Mouse (Mus musculus): ENCODE measurements around the gene Tbc1d9. TPM values are rescaled to one million over a fixed set of nuclear protein-coding genes. Genes with fewer than 3 reads are reported as not detected.

Tbc1d9 gene
- total and polyA plus RNA-seq, 2 experiments, result 0.62 to 1.6 TPM

- Histone ChIP-seq H3K27ac (replicated peaks; ENCODE audit: insufficient read depth, low read depth, low read length) (no peak overlapping the region), H3K27me3 (ENCODE audit: control insufficient read depth, insufficient read depth, low read length) (no peaks in the 10 kb centered on the region)
- WGBS, result 64% methylated on average over 8 of the region's 8 CpGs
Observed at GRCm38 (mm10) chr8:83199715-83200114, 34.6 kb downstream of the Tbc1d9 start.

GRCm38 (mm10) chr8:83200191-83201177 lies 35.3 kb downstream of the Tbc1d9 start:
- 42% methylated on average over 16 of the region's 16 CpGs for WGBS
- H3K79me2 ChIP-seq (ENCODE audit: control insufficient read depth, insufficient read depth, low read length), result no peaks in the 10 kb centered on the region
- no peaks in the 10 kb centered on the region for H3K4me1 ChIP-seq (ENCODE audit: control insufficient read depth, insufficient read depth, low read length)
- no peaks in the 10 kb centered on the region for H3K36me3 ChIP-seq (ENCODE audit: control insufficient read depth, insufficient read depth, low read length)
- H3K9ac ChIP-seq (ENCODE audit: low read depth, low read length), result no peak overlapping the region
- no peaks in the 10 kb centered on the region for H3K27me3 ChIP-seq (ENCODE audit: control insufficient read depth, insufficient read depth, low read length)
- no peak for TF ChIP-seq POLR2A (IDR thresholded peaks at IDR 0.05; ENCODE audit: extremely low read depth, insufficient read depth, low read length)
- TF ChIP-seq CTCF (IDR thresholded peaks at IDR 0.05; ENCODE audit: low read depth, low read length), result no peak
- DNase-seq (ENCODE audit: extremely low read depth, low read depth, low spot score), result peak; percentile 7
- H3K27ac ChIP-seq (replicated peaks; ENCODE audit: insufficient read depth, low read depth, low read length), result no peak overlapping the region
- H3K4me3 ChIP-seq (ENCODE audit: insufficient read depth, low read depth, low read length), result no peak overlapping the region

More at GRCm38 (mm10) chr8:83199715-83200114, 34.6 kb downstream of the Tbc1d9 start:
- H3K9ac ChIP-seq (ENCODE audit: low read depth, low read length), result no peak overlapping the region
- no peaks in the 10 kb centered on the region for H3K36me3 ChIP-seq (ENCODE audit: control insufficient read depth, insufficient read depth, low read length)
- H3K79me2 ChIP-seq (ENCODE audit: control insufficient read depth, insufficient read depth, low read length), result no peaks in the 10 kb centered on the region
- no peak for DNase-seq (ENCODE audit: extremely low read depth, low read depth, low spot score)
- TF ChIP-seq POLR2A (IDR thresholded peaks at IDR 0.05; ENCODE audit: extremely low read depth, insufficient read depth, low read length), result no peak
- no peak for TF ChIP-seq CTCF (IDR thresholded peaks at IDR 0.05; ENCODE audit: low read depth, low read length)
- no peak overlapping the region for H3K4me3 ChIP-seq (ENCODE audit: insufficient read depth, low read depth, low read length)
- no peaks in the 10 kb centered on the region for H3K4me1 ChIP-seq (ENCODE audit: control insufficient read depth, insufficient read depth, low read length)

DNA sequence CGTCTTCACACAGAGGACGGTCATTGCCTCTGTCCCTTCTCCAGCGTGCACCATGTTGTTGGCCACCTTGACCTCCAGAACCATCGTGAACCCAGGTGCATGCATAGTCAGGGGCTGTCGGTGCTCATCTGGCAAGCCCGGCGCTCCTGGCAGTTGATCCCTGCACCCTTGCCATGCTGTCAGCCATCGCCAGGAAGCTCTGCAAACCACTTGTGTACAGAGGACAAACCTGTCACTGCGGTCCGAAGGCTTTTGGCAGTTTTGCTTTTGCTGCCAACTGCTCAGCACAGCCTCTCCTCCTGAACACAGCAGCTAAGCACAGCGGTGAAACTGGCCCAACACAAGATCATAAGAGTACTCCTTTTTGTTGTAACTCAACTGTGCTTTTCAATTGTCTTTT lies 37.8 kb downstream of the Tbc1d9 start:
- TF ChIP-seq POLR2A (IDR thresholded peaks at IDR 0.05; ENCODE audit: extremely low read depth, insufficient read depth, low read length) (no peak), CTCF (IDR thresholded peaks at IDR 0.05; ENCODE audit: low read depth, low read length) (no peak)
- 65% methylated on average over 11 of the region's 11 CpGs for WGBS

DNA sequence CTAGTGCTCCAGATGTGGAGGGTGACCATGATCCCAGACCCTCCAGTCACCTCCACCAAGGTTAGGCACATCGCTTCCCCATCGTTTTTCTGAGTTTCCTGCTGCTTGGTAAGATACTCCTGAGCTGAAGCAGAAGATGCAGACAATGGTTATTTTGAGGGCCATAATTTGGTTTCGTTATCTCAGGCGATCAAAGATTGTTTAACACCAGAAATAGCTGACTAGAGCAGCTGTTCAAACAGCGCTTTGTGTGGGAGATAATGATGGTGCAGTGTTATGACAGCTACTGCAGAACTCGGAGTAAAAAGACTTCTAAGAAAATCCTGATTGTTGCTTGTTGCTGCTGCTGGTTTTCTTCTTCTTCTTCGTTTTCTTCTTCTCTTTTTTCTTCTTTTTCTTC lies 40.8 kb downstream of the Tbc1d9 start:
- TF ChIP-seq CTCF (IDR thresholded peaks at IDR 0.05; ENCODE audit: low read depth, low read length) (no peak), POLR2A (IDR thresholded peaks at IDR 0.05; ENCODE audit: extremely low read depth, insufficient read depth, low read length) (no peak)
- 56% methylated on average over 7 of the region's 7 CpGs for WGBS

More for the DNA sequence above, 37.8 kb downstream of the Tbc1d9 start:
- H3K79me2 ChIP-seq (ENCODE audit: control insufficient read depth, insufficient read depth, low read length), result no peaks in the 10 kb centered on the region
- no peak for DNase-seq (ENCODE audit: extremely low read depth, low read depth, low spot score)
- no peak overlapping the region for H3K9ac ChIP-seq (ENCODE audit: low read depth, low read length)
- no peaks in the 10 kb centered on the region for H3K4me1 ChIP-seq (ENCODE audit: control insufficient read depth, insufficient read depth, low read length)
- no peak overlapping the region for H3K27ac ChIP-seq (replicated peaks; ENCODE audit: insufficient read depth, low read depth, low read length)
- H3K4me3 ChIP-seq (ENCODE audit: insufficient read depth, low read depth, low read length), result no peak overlapping the region
- no peaks in the 10 kb centered on the region for H3K27me3 ChIP-seq (ENCODE audit: control insufficient read depth, insufficient read depth, low read length)
- no peaks in the 10 kb centered on the region for H3K36me3 ChIP-seq (ENCODE audit: control insufficient read depth, insufficient read depth, low read length)

DNA sequence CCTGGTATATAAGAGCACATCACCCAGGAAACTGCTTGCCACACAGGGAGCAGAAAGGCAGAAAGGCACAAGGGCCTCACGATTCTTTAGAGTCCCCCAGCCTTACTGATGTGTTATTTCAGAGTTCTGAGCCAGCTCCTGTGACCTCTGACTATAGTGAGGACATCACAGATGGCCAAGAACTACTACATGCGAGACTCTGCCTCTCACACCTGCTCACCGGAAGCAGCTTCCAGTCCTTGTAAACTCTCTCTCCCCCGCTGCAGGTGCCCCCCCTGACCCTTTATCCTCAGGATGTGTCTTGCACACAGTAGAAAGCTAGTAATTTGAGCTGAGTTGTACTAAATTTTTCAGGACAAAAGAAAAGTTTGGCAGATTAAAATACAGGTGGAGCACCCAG lies 44.4 kb downstream of the Tbc1d9 start:
- no peak for DNase-seq (ENCODE audit: extremely low read depth, low read depth, low spot score)
- Histone ChIP-seq H3K4me1 (ENCODE audit: control insufficient read depth, insufficient read depth, low read length) (no peaks in the 10 kb centered on the region), H3K36me3 (ENCODE audit: control insufficient read depth, insufficient read depth, low read length) (no peaks in the 10 kb centered on the region), H3K27me3 (ENCODE audit: control insufficient read depth, insufficient read depth, low read length) (no peaks in the 10 kb centered on the region), H3K27ac (replicated peaks; ENCODE audit: insufficient read depth, low read depth, low read length) (no peak overlapping the region), H3K4me3 (ENCODE audit: insufficient read depth, low read depth, low read length) (no peak overlapping the region), H3K9ac (ENCODE audit: low read depth, low read length) (no peak overlapping the region), H3K79me2 (ENCODE audit: control insufficient read depth, insufficient read depth, low read length) (no peaks in the 10 kb centered on the region)
- TF ChIP-seq POLR2A (IDR thresholded peaks at IDR 0.05; ENCODE audit: extremely low read depth, insufficient read depth, low read length) (no peak), CTCF (IDR thresholded peaks at IDR 0.05; ENCODE audit: low read depth, low read length) (no peak)
- 83% methylated on average over 4 of the region's 4 CpGs for whole genome bisulfite sequencing

More for the DNA sequence above, 40.8 kb downstream of the Tbc1d9 start:
- Histone ChIP-seq H3K36me3 (ENCODE audit: control insufficient read depth, insufficient read depth, low read length) (no peaks in the 10 kb centered on the region), H3K27ac (replicated peaks; ENCODE audit: insufficient read depth, low read depth, low read length) (no peak overlapping the region), H3K4me3 (ENCODE audit: insufficient read depth, low read depth, low read length) (no peak overlapping the region), H3K4me1 (ENCODE audit: control insufficient read depth, insufficient read depth, low read length) (no peaks in the 10 kb centered on the region), H3K9ac (ENCODE audit: low read depth, low read length) (no peak overlapping the region), H3K27me3 (ENCODE audit: control insufficient read depth, insufficient read depth, low read length) (no peaks in the 10 kb centered on the region), H3K79me2 (ENCODE audit: control insufficient read depth, insufficient read depth, low read length) (no peaks in the 10 kb centered on the region)
- no peak for DNase-seq (ENCODE audit: extremely low read depth, low read depth, low spot score)

- Histone ChIP-seq H3K4me1 (ENCODE audit: control insufficient read depth, insufficient read depth, low read length) (no peaks in the 10 kb centered on the region), H3K27ac (replicated peaks; ENCODE audit: insufficient read depth, low read depth, low read length) (no peak overlapping the region), H3K27me3 (ENCODE audit: control insufficient read depth, insufficient read depth, low read length) (no peaks in the 10 kb centered on the region), H3K36me3 (ENCODE audit: control insufficient read depth, insufficient read depth, low read length) (no peaks in the 10 kb centered on the region), H3K9ac (ENCODE audit: low read depth, low read length) (no peak overlapping the region), H3K79me2 (ENCODE audit: control insufficient read depth, insufficient read depth, low read length) (no peaks in the 10 kb centered on the region), H3K4me3 (ENCODE audit: insufficient read depth, low read depth, low read length) (no peak overlapping the region)
- WGBS, result 92% methylated on average over 7 of the region's 7 CpGs
- TF ChIP-seq POLR2A (IDR thresholded peaks at IDR 0.05; ENCODE audit: extremely low read depth, insufficient read depth, low read length) (no peak), CTCF (IDR thresholded peaks at IDR 0.05; ENCODE audit: low read depth, low read length) (no peak)
- no peak for DNase-seq (ENCODE audit: extremely low read depth, low read depth, low spot score)
Observed at GRCm38 (mm10) chr8:83210676-83211075, 45.5 kb downstream of the Tbc1d9 start.

Data from liver, adult 2 months (tissue).